Mouse (Mus musculus): ENCODE results near the gene Pgs1. TPM values are rescaled to one million over a fixed set of nuclear protein-coding genes. Genes with fewer than 3 reads are reported as not detected.

Gene Pgs1
- total RNA-seq, 1 experiment from 2014 or later, result 8.1 TPM

DNA sequence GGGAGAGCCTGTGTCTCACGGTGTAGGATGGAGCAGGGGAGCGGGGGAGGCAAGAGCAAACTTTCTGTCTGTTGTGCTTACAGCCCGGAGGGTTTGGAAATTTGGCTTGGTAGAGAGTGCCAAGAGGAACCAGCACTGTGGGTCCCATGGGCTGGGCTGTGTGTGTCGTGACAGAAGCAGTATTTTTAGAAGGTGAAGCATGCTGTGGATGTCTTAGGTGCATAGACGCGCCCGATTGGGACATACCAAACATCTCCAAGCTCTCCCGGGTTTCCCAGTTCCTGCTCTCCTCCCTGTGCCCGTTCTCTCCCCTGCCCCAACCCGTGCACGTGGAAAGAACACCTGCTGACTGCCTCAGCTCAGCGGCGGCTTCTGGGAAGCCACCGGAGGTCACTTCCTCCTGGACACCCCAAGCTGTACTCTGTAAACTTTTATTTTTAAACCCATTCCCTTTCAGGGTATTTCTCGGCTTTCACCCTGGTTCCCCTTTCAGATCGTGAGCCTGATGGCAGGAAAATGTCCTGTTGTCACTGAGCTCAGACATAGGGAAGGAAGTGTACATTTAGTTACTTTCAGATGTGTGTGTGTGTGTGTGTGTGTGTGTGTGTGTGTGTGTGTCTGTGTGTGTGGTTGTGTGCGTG is 26.2 kb upstream of the Pgs1 start:
- peak; percentile 8 to 12; a peak in 1 of 4 replicates for ATAC-seq (replicated peaks in 1 of 2; ENCODE audit: insufficient read depth in 1 of 2, low FRiP score in 2 of 2, low TSS enrichment in 1 of 2, low read depth in 1 of 2, poor library complexity in 2 of 2, severe bottlenecking in 2 of 2)

- ATAC-seq (replicated peaks in 1 of 2; ENCODE audit: insufficient read depth in 1 of 2, low FRiP score in 2 of 2, low TSS enrichment in 1 of 2, low read depth in 1 of 2, poor library complexity in 2 of 2, severe bottlenecking in 2 of 2), result no peak
These were observed 25.5 kb upstream of the Pgs1 start for GRCm38 (mm10) chr11:117960601-117961000.

GRCm38 (mm10) chr11:117962228-117963067 is 23.6 kb upstream of the Pgs1 start:
- ATAC-seq (replicated peaks in 1 of 2; ENCODE audit: insufficient read depth in 1 of 2, low FRiP score in 2 of 2, low TSS enrichment in 1 of 2, low read depth in 1 of 2, poor library complexity in 2 of 2, severe bottlenecking in 2 of 2), result no peak

DNA sequence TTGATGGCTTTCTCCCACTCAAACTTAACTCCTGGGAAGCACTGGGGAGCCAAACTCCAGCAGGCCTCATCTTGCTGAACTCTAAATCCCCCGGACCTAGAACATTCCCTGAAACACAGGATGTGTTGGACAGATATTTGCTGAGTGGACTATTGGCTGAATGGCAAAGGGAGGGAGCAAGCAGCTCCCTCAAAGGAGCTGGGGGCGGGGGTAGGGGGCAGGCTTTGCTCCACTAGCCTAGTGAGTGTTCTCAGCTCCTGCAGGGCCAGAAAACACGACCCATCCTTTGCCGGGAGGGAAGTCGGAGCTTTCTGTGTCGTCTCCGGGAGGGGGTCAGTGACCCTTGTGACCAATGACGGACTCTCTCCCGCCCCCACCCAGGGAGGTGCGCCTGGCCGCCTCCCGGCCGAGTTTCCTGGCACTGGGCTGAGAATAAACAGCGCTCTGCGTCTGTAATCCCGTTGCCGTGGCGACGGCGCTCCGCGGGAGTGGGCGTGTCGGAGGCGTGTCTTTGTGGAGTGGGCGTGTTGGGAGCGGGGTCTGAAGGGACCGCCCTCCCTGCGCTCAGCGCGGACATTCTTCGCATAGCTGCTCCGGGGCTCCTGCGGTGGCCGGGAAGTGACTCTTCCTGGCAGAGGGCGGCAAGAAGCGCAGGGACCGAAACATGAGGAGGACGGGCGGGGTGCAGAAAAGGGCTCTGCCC is 22.9 kb upstream of the Pgs1 start:
- ATAC-seq (replicated peaks in 1 of 2; ENCODE audit: insufficient read depth in 1 of 2, low FRiP score in 2 of 2, low TSS enrichment in 1 of 2, low read depth in 1 of 2, poor library complexity in 2 of 2, severe bottlenecking in 2 of 2), result peak; percentile 84 to 86

DNA sequence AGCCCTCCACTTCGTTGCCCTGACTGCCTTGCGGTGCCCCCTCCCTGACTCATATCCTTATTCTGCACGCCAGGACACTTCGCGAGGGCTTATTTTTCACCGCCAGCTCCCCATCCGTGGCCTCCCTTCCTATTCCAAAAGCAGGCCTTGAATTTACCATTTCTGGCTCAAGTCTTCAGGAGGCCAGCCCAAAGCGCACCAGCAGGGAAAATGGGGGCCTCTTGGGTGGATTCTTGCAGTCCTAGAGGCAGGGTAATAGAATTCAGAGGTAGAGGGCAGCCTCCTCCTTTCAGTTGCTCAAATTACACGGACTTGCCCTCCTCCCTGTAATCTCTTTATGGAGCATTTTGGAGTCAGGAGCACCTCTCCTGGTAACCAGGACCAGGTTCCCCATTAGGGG is 22.2 kb upstream of the Pgs1 start:
- ATAC-seq (replicated peaks in 1 of 2; ENCODE audit: insufficient read depth in 1 of 2, low FRiP score in 2 of 2, low TSS enrichment in 1 of 2, low read depth in 1 of 2, poor library complexity in 2 of 2, severe bottlenecking in 2 of 2), result no peak

- no peak for ATAC-seq (replicated peaks in 1 of 2; ENCODE audit: insufficient read depth in 1 of 2, low FRiP score in 2 of 2, low TSS enrichment in 1 of 2, low read depth in 1 of 2, poor library complexity in 2 of 2, severe bottlenecking in 2 of 2)
These were observed 21.8 kb upstream of the Pgs1 start for GRCm38 (mm10) chr11:117964294-117964693.

DNA sequence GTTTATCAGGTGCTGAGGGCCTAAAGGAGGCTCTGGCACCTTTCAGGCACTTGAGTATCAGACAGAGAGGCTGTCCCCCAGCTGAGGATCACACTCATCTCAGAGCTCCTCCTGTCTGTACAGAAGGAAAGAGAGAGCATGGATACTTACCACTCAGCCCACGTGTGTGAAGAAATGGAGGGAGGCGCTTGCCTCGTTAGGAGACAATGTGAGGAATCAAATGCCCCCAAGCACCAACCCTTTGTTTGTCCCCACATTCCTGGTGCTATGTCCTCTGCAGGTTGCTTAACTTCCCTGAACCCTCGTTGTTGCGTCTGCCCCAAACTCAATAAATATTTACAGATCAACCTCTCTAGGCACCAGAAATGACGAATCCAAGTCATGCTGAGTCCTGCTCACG is 21.0 kb upstream of the Pgs1 start:
- no peak for ATAC-seq (replicated peaks in 1 of 2; ENCODE audit: insufficient read depth in 1 of 2, low FRiP score in 2 of 2, low TSS enrichment in 1 of 2, low read depth in 1 of 2, poor library complexity in 2 of 2, severe bottlenecking in 2 of 2)

DNA sequence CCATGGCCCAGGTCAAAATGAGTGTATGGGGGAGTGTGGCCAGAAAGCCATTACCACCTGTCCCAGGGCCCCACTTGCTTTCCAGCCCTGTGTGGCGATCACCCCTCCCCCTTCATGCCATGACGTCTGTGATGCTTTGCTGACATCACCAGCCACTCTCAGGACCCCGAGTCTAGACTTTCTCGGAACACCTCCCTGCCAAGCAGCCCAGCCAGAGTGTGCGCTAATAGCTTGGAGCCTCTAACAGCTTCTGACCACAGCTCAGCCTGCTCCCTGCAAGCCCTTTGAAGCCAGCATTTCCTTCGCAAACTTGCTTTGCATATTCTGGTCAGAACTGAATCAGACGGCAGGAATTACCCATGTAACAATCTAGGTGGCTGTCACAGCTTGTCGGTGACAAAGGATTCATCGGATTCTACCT is 20.5 kb upstream of the Pgs1 start:
- ATAC-seq (replicated peaks in 1 of 2; ENCODE audit: insufficient read depth in 1 of 2, low FRiP score in 2 of 2, low TSS enrichment in 1 of 2, low read depth in 1 of 2, poor library complexity in 2 of 2, severe bottlenecking in 2 of 2), result no peak; a peak in 1 of 4 replicates

DNA sequence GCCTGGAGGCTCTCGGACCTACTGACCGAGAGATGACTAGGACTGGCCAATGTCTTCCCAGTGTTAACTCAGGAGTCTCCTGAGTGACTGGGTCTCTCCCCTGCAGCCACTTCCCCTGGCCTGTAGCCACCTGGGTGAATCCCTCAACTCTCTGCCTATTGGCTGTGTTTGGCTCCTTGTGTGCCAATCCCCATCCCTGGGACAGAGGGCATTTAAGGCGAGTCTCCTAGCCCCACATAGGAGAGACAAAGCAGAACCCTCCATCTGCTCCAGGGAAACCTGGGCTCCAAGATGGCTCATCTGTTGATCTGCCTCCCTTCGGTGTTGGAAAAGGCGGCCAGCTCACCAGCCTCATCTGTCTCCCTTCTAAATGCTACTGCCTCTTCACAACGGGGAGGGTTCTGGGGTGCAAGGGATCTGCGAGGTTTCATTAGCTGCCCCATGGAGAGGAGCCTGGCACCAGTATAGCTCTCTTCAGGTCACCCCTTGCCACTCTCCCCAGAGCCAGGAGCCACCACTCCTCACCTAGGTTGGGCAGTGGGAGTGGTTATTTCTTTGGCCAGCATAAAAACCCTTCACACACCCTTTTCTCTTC is 19.5 kb upstream of the Pgs1 start:
- ATAC-seq (replicated peaks in 1 of 2; ENCODE audit: insufficient read depth in 1 of 2, low FRiP score in 2 of 2, low TSS enrichment in 1 of 2, low read depth in 1 of 2, poor library complexity in 2 of 2, severe bottlenecking in 2 of 2), result no peak

DNA sequence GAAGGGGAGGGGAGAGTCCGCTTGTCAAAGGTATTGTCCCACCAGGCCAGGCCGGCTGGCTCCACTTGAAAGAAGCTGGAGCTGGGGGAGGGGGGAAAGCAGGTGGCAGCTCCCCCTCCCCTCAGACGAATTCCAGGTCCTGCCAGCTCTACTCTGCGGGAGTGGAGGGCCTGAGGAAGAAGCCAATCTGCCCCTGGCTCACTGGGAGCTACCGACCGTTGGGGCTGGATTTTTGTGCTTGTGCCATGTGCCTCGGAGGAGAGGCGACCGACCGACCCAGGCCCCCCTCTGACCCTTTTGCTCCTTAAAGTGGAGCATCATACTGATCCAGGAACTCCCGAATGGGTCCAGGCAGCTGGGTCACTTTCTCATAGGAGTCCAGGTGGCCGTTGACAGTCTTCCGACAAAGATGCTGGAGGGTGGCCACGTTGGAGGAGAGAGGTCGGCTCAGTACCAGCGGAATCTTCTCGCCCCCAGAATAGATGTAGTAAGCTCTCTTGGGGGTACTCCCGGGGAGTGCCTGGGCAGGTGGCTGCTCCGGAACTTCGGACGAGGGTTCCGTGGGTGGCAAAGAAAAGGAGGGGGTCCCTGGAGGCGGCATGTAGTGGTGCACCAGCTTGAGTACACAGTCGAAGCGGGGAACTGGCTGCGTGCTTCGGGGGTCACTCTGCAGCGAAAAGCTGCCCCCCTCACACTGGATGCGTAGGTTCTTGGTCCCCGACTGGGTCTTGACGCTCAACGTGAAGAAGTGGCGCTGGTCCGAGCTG is 18.7 kb upstream of the Pgs1 start:
- ATAC-seq (replicated peaks in 1 of 2; ENCODE audit: insufficient read depth in 1 of 2, low FRiP score in 2 of 2, low TSS enrichment in 1 of 2, low read depth in 1 of 2, poor library complexity in 2 of 2, severe bottlenecking in 2 of 2), result no peak

- no peak for ATAC-seq (replicated peaks in 1 of 2; ENCODE audit: insufficient read depth in 1 of 2, low FRiP score in 2 of 2, low TSS enrichment in 1 of 2, low read depth in 1 of 2, poor library complexity in 2 of 2, severe bottlenecking in 2 of 2)
These were observed 17.9 kb upstream of the Pgs1 start for GRCm38 (mm10) chr11:117968016-117968671.

DNA sequence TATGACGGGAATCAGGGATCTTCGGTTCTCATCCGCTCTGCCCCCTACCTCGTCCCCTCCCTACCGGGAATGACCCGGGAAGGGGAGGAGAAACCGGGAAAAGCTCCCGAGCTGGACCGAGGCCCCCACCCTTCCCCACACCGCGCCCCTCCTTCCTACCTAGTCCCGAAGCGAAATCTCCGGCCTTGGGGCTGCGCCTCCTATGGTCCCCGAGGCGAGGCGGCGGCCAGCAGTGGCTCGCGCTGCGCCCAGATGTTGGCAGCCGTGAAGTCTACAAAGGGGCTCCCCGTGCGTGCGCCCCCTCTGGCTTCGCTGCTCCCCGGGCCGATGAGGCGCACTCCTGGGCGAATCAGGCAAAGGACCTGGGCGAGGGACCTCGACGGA is 17.4 kb upstream of the Pgs1 start:
- no peak; a peak in 1 of 4 replicates for ATAC-seq (replicated peaks in 1 of 2; ENCODE audit: insufficient read depth in 1 of 2, low FRiP score in 2 of 2, low TSS enrichment in 1 of 2, low read depth in 1 of 2, poor library complexity in 2 of 2, severe bottlenecking in 2 of 2)

DNA sequence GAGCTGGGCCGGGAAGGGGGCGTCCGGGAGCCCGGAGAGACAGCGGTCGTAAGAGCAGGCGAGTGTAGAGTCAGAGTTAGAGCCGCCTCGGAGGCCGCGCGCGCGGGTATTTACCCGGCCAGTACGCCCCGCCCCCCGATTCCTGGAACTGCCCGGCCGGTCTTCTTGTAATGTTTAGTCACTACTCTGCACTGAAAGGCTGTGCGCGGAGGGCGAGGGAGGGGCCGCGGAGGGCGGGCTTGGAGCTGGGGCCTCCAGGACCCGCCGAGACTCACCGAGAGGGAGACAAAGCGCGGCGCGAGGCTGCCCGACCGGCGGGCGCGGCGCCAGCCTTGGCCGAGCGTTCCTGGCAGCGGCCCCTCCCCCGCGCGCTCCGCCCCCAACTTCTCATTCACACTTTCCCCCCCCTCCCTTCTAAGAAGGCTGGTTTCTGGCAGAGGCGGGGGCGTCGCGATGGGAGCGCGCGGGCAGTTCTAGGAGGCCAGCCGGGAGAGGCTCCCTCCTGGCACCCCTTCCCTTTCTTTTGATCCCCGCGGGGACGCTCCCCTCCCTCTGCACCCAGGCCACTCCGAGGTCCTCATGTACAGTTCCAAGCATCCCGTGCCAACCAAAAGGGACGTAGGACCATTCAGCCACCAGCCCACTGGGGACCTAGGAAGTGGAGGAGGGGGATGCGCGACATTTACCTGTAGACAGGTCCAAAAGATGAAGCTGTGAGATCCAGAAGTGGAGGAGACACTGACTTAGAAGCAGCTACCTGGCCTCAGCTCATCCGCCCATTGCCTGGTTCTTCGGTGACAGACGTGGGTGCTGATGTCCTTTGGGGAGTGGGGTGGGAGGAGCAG is 16.8 kb upstream of the Pgs1 start:
- ATAC-seq (replicated peaks in 1 of 2; ENCODE audit: insufficient read depth in 1 of 2, low FRiP score in 2 of 2, low TSS enrichment in 1 of 2, low read depth in 1 of 2, poor library complexity in 2 of 2, severe bottlenecking in 2 of 2), result peak; percentile 68 to 79

- peak; percentile 46 to 55 for ATAC-seq (replicated peaks in 1 of 2; ENCODE audit: insufficient read depth in 1 of 2, low FRiP score in 2 of 2, low TSS enrichment in 1 of 2, low read depth in 1 of 2, poor library complexity in 2 of 2, severe bottlenecking in 2 of 2)
These were observed 15.9 kb upstream of the Pgs1 start, which contains the start of gene Socs3 for GRCm38 (mm10) chr11:117969945-117970872. Socs3 (minus strand) TSS chr11:117970047.

DNA sequence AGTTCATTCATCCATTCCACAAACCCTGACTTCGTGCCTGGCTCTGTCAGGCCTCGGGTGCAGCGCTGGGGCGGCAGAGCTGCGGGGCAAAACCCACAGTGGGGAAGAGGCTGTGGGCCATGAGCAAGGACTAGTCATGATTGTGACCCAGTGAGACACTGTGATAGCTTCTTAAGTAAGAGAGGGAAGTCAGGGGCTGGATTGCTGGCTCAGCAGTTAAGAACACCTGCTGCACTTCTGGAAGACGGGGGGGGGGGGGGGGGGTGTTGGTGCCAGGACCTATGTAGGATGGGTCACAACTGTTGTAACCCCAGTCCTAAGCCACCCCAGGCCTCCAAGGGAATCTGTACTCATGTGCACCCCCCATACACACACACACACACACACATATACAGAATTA is 15.0 kb upstream of the Pgs1 start:
- ATAC-seq (replicated peaks in 1 of 2; ENCODE audit: insufficient read depth in 1 of 2, low FRiP score in 2 of 2, low TSS enrichment in 1 of 2, low read depth in 1 of 2, poor library complexity in 2 of 2, severe bottlenecking in 2 of 2), result no peak
